Mouse (Mus musculus) neutrophil, adult 5-6 weeks (primary cell): ENCODE results near the gene Hyal4. TPM values are rescaled to one million over a fixed set of nuclear protein-coding genes. Genes with fewer than 3 reads are reported as not detected.

Experiments used
- ATAC-seq: fragments of 151-379, 151-347 bp; 2 replicates; pipeline ENCODE4 v1.8.0; 2017; ENCODE audit warnings: mild to moderate bottlenecking, moderate TSS enrichment; ENCODE audit not compliant: insufficient number of reproducible peaks, poor library complexity, low FRiP score, severe bottlenecking; ENCODE audit errors: extremely low read depth
- total RNA-seq: library from RNA; stranded (forward); fragments of 200-1000 nt; gene quantifications from 2 replicates; pipeline ENCODE4 v1.2.3, GENCODE M21; 2017

The Hyal4 gene
- total RNA-seq = not detected in 2 replicates

GRCm38 (mm10) chr6:24748029-24748428 is at the start of gene Hyal4:
TSS of gene Hyal4 (plus strand) at chr6:24748329.
- no peak for ATAC-seq

- ATAC-seq = no peak
Observed at GRCm38 (mm10) chr6:24707090-24707489, 41.0 kb upstream of the Hyal4 start.

- no peak for ATAC-seq
Observed at GRCm38 (mm10) chr6:24707499-24707898, 40.6 kb upstream of the Hyal4 start.

DNA sequence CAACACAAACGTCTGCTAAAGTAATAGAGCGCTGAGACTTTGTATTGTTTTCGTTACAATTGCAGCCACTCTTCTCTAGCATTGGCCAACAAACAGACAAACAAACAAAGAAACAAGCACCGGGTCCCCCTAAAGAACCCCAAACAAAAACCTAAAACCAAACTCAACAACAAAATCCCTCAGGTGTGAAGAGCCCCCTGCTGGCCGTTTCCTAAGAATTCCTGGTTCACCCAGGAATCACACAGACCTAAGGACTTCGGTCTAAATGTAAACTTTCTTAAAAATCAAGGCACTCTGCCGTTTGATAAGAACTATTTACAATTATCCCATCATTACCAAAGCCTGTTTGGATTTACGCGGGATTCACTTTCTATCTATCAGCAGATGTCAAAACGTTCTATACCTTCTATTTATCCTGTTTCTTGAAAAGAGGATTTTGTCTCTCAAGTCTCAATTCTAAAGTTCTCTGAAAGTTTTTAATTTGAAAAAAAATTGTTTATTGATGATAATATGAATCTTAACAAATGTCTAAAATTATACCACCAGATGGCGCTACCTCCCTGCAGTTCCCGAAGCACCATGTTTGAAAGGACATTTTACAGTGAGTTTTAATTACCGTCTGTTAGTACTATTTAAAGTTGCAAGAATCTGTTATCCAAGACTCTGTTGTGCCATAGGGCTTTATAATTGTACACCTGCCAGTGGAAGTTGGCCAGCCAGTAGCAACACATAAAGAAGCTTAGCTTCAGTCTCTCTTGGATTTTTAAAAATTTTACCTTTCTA is 26.6 kb upstream of the Hyal4 start:
- no peak for ATAC-seq

- ATAC-seq = no peak
Observed at GRCm38 (mm10) chr6:24728130-24728529, 20.0 kb upstream of the Hyal4 start.

DNA sequence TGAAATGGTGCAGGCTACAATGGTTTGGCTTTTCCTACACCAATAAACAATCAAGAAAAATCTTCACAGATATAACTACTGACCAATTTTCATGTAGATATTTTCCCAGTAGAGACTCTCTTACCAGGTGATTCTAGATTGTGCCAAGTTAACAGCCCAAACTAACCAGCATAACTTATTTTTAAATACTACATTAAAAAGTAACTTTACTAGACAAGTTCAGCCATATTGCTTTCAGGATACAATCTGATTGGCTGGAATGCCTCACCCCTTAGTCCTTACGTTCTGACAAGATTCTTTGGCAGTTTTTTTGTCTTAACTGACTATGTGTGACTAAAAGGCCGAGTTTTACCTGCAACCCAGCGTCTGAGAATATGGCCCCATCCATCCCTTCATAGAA is 15.2 kb upstream of the Hyal4 start, which contains the start of gene Hyal6:
Gene Hyal6 (plus strand): TSS at position 301 of the 400 bp plus-strand sequence.
- no peak for ATAC-seq

GRCm38 (mm10) chr6:24734565-24734964 is 13.6 kb upstream of the Hyal4 start:
- ATAC-seq = no peak

GRCm38 (mm10) chr6:24759281-24759680 is 11.2 kb downstream of the Hyal4 start:
- ATAC-seq = no peak

GRCm38 (mm10) chr6:24766261-24766660 is 18.1 kb downstream of the Hyal4 start:
- no peak for ATAC-seq

DNA sequence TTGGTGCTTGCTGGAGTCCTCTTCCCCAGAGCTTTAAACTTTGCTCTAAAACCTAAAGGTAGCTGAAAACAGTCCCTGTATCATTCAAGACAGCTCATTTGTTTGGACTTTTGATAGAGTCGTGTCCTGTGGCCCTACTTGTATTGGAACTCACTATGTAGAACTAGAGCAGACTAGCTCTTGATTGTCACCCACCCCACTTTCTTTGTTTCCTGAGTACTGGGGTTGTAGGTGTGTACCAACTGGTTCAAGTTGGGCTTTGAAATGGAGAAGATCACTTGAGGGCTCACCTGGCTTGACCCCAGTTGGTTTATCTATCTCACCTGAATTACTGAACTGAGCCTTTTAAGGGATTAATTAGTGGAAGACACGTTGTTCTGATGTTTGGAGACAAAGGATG is 31.1 kb downstream of the Hyal4 start:
- no peak for ATAC-seq

DNA sequence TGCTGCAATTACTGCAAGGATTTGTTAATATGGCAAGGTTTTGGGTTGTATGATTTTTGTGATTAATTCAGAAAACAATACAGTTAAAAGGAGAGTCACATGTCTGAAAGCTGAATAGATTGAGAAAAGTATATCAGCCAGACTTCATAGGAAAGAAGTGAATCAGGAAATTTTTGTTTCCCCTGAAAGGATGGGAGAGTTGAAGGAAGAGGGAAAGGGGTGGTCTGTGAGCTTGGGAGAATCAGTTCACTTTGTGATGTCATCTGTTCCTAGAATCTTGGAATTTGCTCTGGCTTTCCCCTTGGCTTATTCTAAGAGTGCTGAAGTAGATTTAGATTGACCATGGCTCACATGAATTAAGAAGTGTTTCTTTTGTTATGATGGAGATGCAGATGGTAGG is 42.8 kb downstream of the Hyal4 start, which contains the start of gene Spam1:
Gene Spam1 (plus strand): TSS at position 301 of the 400 bp plus-strand sequence.
- ATAC-seq = no peak

Other genes starting within 250 kb of the Hyal4 start
- gene Iqub, start 233.3 kb upstream of the Hyal4 start, total RNA-seq = not detected in 2 replicates
- 75.1 and 93.8 TPM in 2 replicates for gene Ndufa5, start 220.3 kb upstream of the Hyal4 start, total RNA-seq
- not detected in 2 replicates for gene Asb15, start 220.2 kb upstream of the Hyal4 start, total RNA-seq
- gene Lmod2, start 150.6 kb upstream of the Hyal4 start, total RNA-seq = not detected in 2 replicates
- gene Wasl, start 83.3 kb upstream of the Hyal4 start, total RNA-seq = 16.0 and 19.8 TPM in 2 replicates
- 0.12 TPM in 1 of 2 replicates, not detected in the other for gene Hyal6, start 15.1 kb upstream of the Hyal4 start, total RNA-seq
- gene Spam1, start 42.9 kb downstream of the Hyal4 start, total RNA-seq = not detected in 2 replicates
- not detected in 2 replicates for gene Hyal5, start 109.7 kb downstream of the Hyal4 start, total RNA-seq
- 0.12 TPM in 1 of 2 replicates, not detected in the other for gene Tmem229a, start 208.0 kb downstream of the Hyal4 start, total RNA-seq